Mouse (Mus musculus) limb, embryonic 13.5 days (tissue): ENCODE measurements around the gene D630023F18Rik. TPM values are rescaled to one million over a fixed set of nuclear protein-coding genes. Genes with fewer than 3 reads are reported as not detected.

Source experiments
- ATAC-seq: fragments of 200-750 bp; cut with Nextera tagmentation; 2 replicates; pipeline ENCODE4 v1.8.0; 2017; ENCODE audit warnings: low read depth, moderate number of reproducible peaks, moderate TSS enrichment; ENCODE audit not compliant: low FRiP score
- H3K27ac ChIP-seq: fragments of 300-500 bp; sonication (generic); 2 replicates; pipeline ENCODE4 v1.5.1; 2015; ENCODE audit warnings: inconsistent platforms, mild to moderate bottlenecking, moderate library complexity
- H3K27me3 ChIP-seq: fragments of 300-500 bp; sonication (generic); 2 replicates; pipeline ENCODE4 v1.6.1; 2015; ENCODE audit warnings: mild to moderate bottlenecking, inconsistent platforms
- H3K36me3 ChIP-seq: fragments of 300-500 bp; sonication (generic); 2 replicates; pipeline ENCODE4 v1.6.1; 2015; ENCODE audit warnings: inconsistent platforms, mild to moderate bottlenecking, moderate library complexity
- H3K4me1 ChIP-seq: fragments of 300-500 bp; sonication (generic); 2 replicates; pipeline ENCODE4 v1.6.1; 2015; ENCODE audit warnings: inconsistent platforms
- H3K4me2 ChIP-seq: fragments of 300-500 bp; sonication (generic); replicated peaks from 2 replicates; pipeline ENCODE4 v1.6.1; 2015; ENCODE audit warnings: inconsistent platforms, mild to moderate bottlenecking, moderate library complexity
- H3K4me3 ChIP-seq: fragments of 300-500 bp; sonication (generic); 2 replicates; pipeline ENCODE4 v1.5.1; 2015; ENCODE audit warnings: moderate library complexity, mild to moderate bottlenecking, inconsistent platforms
- H3K9ac ChIP-seq: fragments of 300-500 bp; sonication (generic); 2 replicates; pipeline ENCODE4 v1.6.1; 2015; ENCODE audit warnings: mild to moderate bottlenecking, inconsistent platforms
- H3K9me3 ChIP-seq: fragments of 300-500 bp; sonication (generic); 2 replicates; pipeline ENCODE4 v1.6.1; 2016; ENCODE audit warnings: inconsistent platforms
- WGBS: fragments of 180-500 bp; shearing (Covaris S2); methylation state at CpG from one replicate; pipeline ENCODE4 v1.1.7; 2015; 5-methylcytosine and 5-hydroxymethylcytosine counted together
- polyA plus RNA-seq: library from polyadenylated mRNA; unstranded; fragments of >200 nt; fragmentation: Nextera tagmentation; extraction: Ambion mirVana; gene quantifications from 2 replicates; pipeline ENCODE4 v1.2.1, GENCODE M21; 2015

The D630023F18Rik gene
- polyA plus RNA-seq, 1 experiment from 2014 or later, result 0.13 TPM

GRCm38 (mm10) chr1:65107654-65108279 lies 15.2 kb downstream of the D630023F18Rik start:
- H3K27ac ChIP-seq, result no peak overlapping the region
- H3K36me3 ChIP-seq, result no peaks in the 10 kb centered on the region
- 91% methylated on average over 10 of the region's 10 CpGs for WGBS
- no peak for ATAC-seq
- no peak overlapping the region for H3K4me2 ChIP-seq
- no peak overlapping the region for H3K9ac ChIP-seq
- no peaks in the 10 kb centered on the region for H3K4me1 ChIP-seq
- no peaks in the 10 kb centered on the region for H3K9me3 ChIP-seq
- no peaks in the 10 kb centered on the region for H3K27me3 ChIP-seq
- H3K4me3 ChIP-seq, result no peak overlapping the region

- WGBS, result 90% methylated on average over 11 of the region's 11 CpGs
- no peak for ATAC-seq
Observed at GRCm38 (mm10) chr1:65103273-65103672, 19.7 kb downstream of the D630023F18Rik start, which contains the start of gene Cryga. Gene Cryga (minus strand): TSS chr1:65103373.

GRCm38 (mm10) chr1:65096953-65097352 lies 26.1 kb downstream of the D630023F18Rik start:
- WGBS, result 85% methylated on average over 3 of the region's 3 CpGs
- H3K36me3 ChIP-seq, result no peaks in the 10 kb centered on the region
- H3K4me3 ChIP-seq, result no peak overlapping the region
- H3K4me2 ChIP-seq, result no peak overlapping the region
- H3K4me1 ChIP-seq, result no peaks in the 10 kb centered on the region
- no peak overlapping the region for H3K9ac ChIP-seq
- no peaks in the 10 kb centered on the region for H3K9me3 ChIP-seq
- ATAC-seq, result no peak
- H3K27me3 ChIP-seq, result no peaks in the 10 kb centered on the region
- H3K27ac ChIP-seq, result no peak overlapping the region

More at GRCm38 (mm10) chr1:65103273-65103672, 19.7 kb downstream of the D630023F18Rik start, which contains the start of gene Cryga:
- Histone ChIP-seq H3K9ac (no peak within 1 kb of the TSS), H3K9me3 (no peaks in the 10 kb centered on the region), H3K27me3 (no peaks in the 10 kb centered on the region), H3K4me3 (no peak within 1 kb of the TSS), H3K36me3 (no peaks in the 10 kb centered on the region), H3K4me2 (no peak within 1 kb of the TSS), H3K27ac (no peak within 1 kb of the TSS), H3K4me1 (no peaks in the 10 kb centered on the region)

- ATAC-seq, result no peak
- Histone ChIP-seq H3K27me3 (no peaks in the 10 kb centered on the region), H3K9ac (no peak overlapping the region), H3K4me1 (no peaks in the 10 kb centered on the region), H3K36me3 (no peaks in the 10 kb centered on the region), H3K4me2 (no peak overlapping the region), H3K4me3 (no peak overlapping the region), H3K9me3 (no peaks in the 10 kb centered on the region), H3K27ac (no peak overlapping the region)
- WGBS, result 87% methylated on average over 3 of the region's 3 CpGs
Observed at GRCm38 (mm10) chr1:65091566-65091965, 31.4 kb downstream of the D630023F18Rik start.

GRCm38 (mm10) chr1:65090370-65090769 lies 32.6 kb downstream of the D630023F18Rik start:
- H3K4me1 ChIP-seq, result no peaks in the 10 kb centered on the region
- no peak overlapping the region for H3K27ac ChIP-seq
- no peaks in the 10 kb centered on the region for H3K27me3 ChIP-seq
- no peaks in the 10 kb centered on the region for H3K36me3 ChIP-seq
- 76% methylated on average over 2 of the region's 2 CpGs for WGBS
- H3K9ac ChIP-seq, result no peak overlapping the region
- no peak for ATAC-seq
- H3K4me2 ChIP-seq, result no peak overlapping the region
- no peak overlapping the region for H3K4me3 ChIP-seq
- no peaks in the 10 kb centered on the region for H3K9me3 ChIP-seq

GRCm38 (mm10) chr1:65088567-65089356 lies 34.3 kb downstream of the D630023F18Rik start:
- H3K27ac ChIP-seq, result no peak overlapping the region
- ATAC-seq, result no peak
- no peaks in the 10 kb centered on the region for H3K27me3 ChIP-seq
- WGBS, result 80% methylated on average over 6 of the region's 6 CpGs
- H3K9me3 ChIP-seq, result no peaks in the 10 kb centered on the region
- H3K4me3 ChIP-seq, result no peak overlapping the region
- no peaks in the 10 kb centered on the region for H3K4me1 ChIP-seq
- no peak overlapping the region for H3K9ac ChIP-seq
- no peak overlapping the region for H3K4me2 ChIP-seq
- no peaks in the 10 kb centered on the region for H3K36me3 ChIP-seq

GRCm38 (mm10) chr1:65082188-65082587 lies 40.8 kb downstream of the D630023F18Rik start, which contains the start of gene Crygb:
Gene Crygb (minus strand): TSS chr1:65082288.
- H3K4me3 ChIP-seq, result no peak within 1 kb of the TSS
- no peaks in the 10 kb centered on the region for H3K9me3 ChIP-seq
- H3K4me2 ChIP-seq, result no peak within 1 kb of the TSS
- H3K9ac ChIP-seq, result no peak within 1 kb of the TSS
- H3K4me1 ChIP-seq, result peaks cover 4% of the 10 kb centered on the region
- H3K27me3 ChIP-seq, result no peaks in the 10 kb centered on the region
- 37% methylated on average over 7 of the region's 7 CpGs for WGBS
- no peaks in the 10 kb centered on the region for H3K36me3 ChIP-seq
- H3K27ac ChIP-seq, result no peak within 1 kb of the TSS
- ATAC-seq, result no peak

GRCm38 (mm10) chr1:65075607-65076006 lies 47.4 kb downstream of the D630023F18Rik start:
- Histone ChIP-seq H3K27ac (no peak overlapping the region), H3K9ac (no peak overlapping the region), H3K27me3 (no peaks in the 10 kb centered on the region), H3K36me3 (no peaks in the 10 kb centered on the region), H3K4me1 (no peaks in the 10 kb centered on the region), H3K4me2 (no peak overlapping the region), H3K9me3 (no peaks in the 10 kb centered on the region), H3K4me3 (no peak overlapping the region)
- ATAC-seq, result no peak
- WGBS, result 16% methylated on average over 5 of the region's 5 CpGs

- Histone ChIP-seq H3K4me3 (no peak within 1 kb of the TSS), H3K27ac (no peak within 1 kb of the TSS), H3K36me3 (no peaks in the 10 kb centered on the region), H3K27me3 (no peaks in the 10 kb centered on the region), H3K9me3 (no peaks in the 10 kb centered on the region), H3K4me2 (no peak within 1 kb of the TSS), H3K4me1 (no peaks in the 10 kb centered on the region), H3K9ac (no peak within 1 kb of the TSS)
- WGBS, result 81% methylated on average over 6 of the region's 6 CpGs
- ATAC-seq, result no peak
Observed at GRCm38 (mm10) chr1:65073589-65073988, 49.4 kb downstream of the D630023F18Rik start, which contains the start of gene Crygc. Gene Crygc (minus strand): TSS chr1:65073689.

GRCm38 (mm10) chr1:65067842-65068241 lies 55.2 kb downstream of the D630023F18Rik start:
- Histone ChIP-seq H3K4me1 (no peaks in the 10 kb centered on the region), H3K36me3 (no peaks in the 10 kb centered on the region), H3K27ac (no peak overlapping the region), H3K27me3 (no peaks in the 10 kb centered on the region), H3K9me3 (no peaks in the 10 kb centered on the region), H3K4me2 (no peak overlapping the region), H3K4me3 (no peak overlapping the region), H3K9ac (no peak overlapping the region)
- no peak for ATAC-seq

- WGBS, result 89% methylated on average over 15 of the region's 15 CpGs
- no peak overlapping the region for H3K4me2 ChIP-seq
- no peaks in the 10 kb centered on the region for H3K27me3 ChIP-seq
- no peak overlapping the region for H3K9ac ChIP-seq
- H3K4me1 ChIP-seq, result no peaks in the 10 kb centered on the region
- ATAC-seq, result no peak
- H3K27ac ChIP-seq, result no peak overlapping the region
- no peak overlapping the region for H3K4me3 ChIP-seq
- no peaks in the 10 kb centered on the region for H3K36me3 ChIP-seq
- no peaks in the 10 kb centered on the region for H3K9me3 ChIP-seq
Observed at GRCm38 (mm10) chr1:65064201-65064600, 58.8 kb downstream of the D630023F18Rik start.

- no peak for ATAC-seq
Observed at GRCm38 (mm10) chr1:65063352-65063751, 59.7 kb downstream of the D630023F18Rik start, which contains the start of gene Crygd. Gene Crygd (minus strand): TSS chr1:65063452.

More at GRCm38 (mm10) chr1:65063352-65063751, 59.7 kb downstream of the D630023F18Rik start, which contains the start of gene Crygd:
- WGBS, result 92% methylated on average over 8 of the region's 8 CpGs
- Histone ChIP-seq H3K4me1 (no peaks in the 10 kb centered on the region), H3K4me2 (no peak within 1 kb of the TSS), H3K36me3 (no peaks in the 10 kb centered on the region), H3K27ac (no peak within 1 kb of the TSS), H3K9ac (no peak within 1 kb of the TSS), H3K9me3 (no peaks in the 10 kb centered on the region), H3K27me3 (no peaks in the 10 kb centered on the region), H3K4me3 (no peak within 1 kb of the TSS)
